Mouse (Mus musculus) gastrocnemius, postnatal 10 days (tissue): ENCODE results near the gene Apba1. TPM values are rescaled to one million over a fixed set of nuclear protein-coding genes. Genes with fewer than 3 reads are reported as not detected.

Source experiments
- DNase-seq: peaks from one replicate; pipeline ENCODE4 v3.0.0; 2021; ENCODE audit warnings: mixed read lengths
- total RNA-seq, 2 experiments: library from RNA; stranded (reverse); gene quantifications; 2 replicates each; pipeline ENCODE4 v1.2.3; 2021

Gene Apba1
- total RNA-seq, 2 experiments from 2014 or later: 3.6 to 4.2 TPM

DNA sequence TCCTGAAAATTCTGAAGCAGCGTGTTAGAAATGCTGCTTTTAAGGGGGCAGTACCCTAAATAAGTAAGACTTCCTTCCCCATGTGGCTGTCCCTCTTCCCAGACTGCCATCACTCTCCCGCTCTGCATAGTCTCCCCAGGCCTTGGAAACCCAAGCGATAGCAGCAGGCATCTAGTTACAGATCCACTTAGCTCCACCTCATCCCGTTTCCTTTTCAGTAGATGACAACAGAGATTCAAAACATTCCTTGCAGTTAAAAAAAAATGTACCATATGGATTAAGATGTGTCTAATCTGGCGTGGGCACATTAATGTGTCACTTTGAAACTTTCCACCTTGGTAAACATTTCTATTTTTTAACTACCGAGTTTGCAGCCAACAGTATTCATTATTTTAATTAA, 48.1 kb downstream of the Apba1 start:
- DNase-seq: no peak

DNA sequence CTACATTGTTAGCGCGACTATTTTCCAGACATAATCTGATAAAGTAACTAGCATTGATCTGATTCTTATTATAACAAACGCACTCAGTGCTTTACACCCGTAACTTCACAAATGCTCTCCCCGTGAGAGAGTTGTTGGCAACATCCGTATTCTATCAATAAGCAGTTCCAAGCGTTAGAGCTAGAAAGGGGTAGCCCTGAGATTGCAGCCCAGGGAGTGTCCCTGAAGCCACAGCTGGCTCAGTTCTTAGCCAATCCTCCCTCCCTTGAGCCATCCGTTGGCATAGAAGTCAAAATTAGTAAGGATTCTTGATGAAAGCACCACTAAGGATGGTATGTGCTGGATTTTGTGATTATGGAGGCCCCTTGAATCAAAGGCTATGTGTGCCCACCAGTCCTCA, 48.7 kb downstream of the Apba1 start:
- no peak for DNase-seq

DNA sequence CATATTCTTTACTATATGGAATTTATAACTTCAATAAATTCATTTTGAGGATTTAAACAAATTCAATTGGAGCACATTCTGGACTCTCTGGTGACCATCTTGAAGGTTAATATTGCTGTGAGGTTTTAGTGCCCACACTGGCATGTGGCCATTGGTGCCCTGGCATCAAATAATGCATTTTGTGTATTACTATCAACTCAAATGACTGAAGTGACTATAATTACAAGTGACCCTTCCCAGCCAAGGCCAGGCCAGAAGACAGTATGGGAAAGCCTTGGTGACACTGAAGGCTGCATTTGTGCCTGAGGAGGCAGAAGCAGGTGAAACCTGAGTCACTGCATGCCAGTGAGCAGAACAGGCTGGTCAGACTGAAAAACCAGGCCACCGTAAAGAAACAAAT, 50.5 kb downstream of the Apba1 start:
- DNase-seq: no peak

DNA sequence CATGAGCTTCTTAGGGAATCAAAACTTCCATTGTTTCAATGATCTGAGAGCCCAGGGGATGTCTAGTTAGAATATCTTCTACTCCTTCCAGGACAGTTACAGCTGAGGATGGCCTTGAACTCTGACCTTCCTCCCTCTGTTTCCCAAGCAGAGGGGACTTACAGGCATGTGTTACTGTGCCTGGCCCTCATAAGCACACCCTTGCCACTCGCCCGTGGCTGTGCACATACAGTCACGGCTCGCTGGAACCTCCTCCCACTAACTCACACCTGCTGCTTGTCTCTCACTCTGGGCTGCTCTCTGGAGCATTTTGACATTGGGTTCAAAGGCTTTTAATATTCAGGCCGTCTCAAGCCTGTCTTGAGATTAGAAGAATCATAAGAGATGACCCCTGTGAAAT, 51.8 kb downstream of the Apba1 start:
- no peak for DNase-seq

DNA sequence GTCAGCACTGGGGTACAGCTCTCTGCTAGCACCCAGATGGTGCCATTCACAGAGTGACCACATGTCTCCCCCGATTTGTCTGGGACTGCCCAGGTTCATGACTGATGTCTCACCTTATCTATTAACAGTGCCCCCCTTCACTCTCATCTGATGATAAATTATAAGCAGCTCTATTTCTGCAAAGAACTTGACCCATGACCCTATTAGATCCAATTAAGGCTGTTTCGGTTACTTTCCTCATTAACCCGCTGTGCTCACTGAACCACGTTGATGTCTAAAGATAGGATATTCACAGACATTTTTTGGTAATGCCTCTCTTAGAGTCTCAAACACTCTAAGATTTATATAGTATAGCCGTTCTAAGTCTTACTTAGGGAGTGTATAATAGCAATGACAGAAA, 52.3 kb downstream of the Apba1 start:
- no peak for DNase-seq

DNA sequence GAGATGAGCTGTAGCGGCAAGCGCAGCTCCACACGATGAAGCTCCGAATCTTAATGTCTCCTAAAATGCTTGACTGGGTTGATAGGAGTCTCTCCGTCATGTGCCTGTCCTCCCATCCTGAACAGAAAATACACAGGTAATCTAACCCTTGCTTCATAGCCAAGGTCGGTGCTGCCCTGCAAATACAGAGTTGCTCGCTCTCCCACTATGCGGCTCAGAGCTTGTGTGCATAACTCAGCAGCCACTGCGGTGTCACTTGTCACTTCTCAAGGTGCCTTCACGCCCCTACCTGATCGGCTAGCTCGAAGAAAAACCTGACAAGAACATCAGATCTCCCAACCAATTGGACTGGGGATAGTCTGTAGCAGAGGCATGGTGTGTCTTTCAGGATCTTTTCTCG, 58.1 kb downstream of the Apba1 start:
- DNase-seq: no peak

DNA sequence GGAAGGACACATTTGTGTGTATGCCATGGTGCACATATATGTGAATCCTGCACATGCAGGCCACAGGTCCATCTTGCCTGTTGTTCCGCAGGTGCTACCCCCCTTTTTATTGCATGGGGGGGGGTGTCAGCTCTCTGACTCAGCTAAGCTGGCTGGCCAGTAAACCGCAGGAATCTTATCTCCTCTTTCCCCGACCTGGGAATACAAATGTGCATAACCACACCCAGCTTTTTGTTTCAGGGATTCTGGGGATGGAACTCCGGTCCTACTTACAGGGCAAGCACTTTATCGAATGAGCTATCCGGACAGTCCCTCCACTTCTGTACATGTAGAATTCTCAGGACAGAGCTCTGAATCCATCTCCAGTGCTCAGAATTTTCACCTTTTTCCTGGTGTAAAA, 58.5 kb downstream of the Apba1 start:
- DNase-seq: no peak

DNA sequence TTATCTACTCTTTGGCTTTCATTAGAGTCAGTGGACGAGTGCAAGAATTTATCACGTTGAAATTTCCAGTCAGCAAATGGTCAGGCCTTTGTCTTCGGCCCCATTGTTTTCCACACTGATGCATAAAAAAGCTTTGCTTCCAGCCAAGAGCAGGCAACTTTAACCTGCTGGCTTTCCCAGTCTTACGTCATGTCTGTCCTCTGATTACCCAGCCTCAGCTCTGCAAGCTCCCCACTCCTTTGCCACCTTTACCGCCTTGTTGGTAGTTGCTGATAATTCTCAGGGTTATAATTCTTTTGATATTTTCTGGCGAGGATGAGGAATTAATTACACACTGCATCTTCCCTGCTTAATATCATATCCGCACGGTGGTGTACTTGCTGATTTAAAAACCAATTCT, 61.2 kb downstream of the Apba1 start:
- no peak for DNase-seq

DNA sequence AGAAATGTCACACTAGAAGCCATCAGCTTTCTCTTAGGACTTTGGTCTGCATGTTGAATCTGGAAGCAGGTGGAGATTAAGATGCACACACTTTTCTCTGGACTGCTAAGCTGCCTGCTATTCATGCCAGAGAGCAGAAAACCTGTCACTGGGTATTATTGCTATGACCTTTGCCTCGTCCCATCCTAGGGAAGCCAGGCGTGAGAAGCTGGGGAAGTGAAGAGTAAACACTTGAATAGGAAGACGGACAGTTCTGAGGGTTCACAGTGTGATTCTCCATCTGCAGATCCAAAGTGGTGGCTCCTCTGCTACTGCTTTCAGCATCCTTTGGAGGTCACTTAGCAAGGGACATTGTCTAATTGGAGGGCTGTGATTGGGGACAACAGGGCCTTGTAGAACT, 63.8 kb downstream of the Apba1 start:
- DNase-seq: no peak

DNA sequence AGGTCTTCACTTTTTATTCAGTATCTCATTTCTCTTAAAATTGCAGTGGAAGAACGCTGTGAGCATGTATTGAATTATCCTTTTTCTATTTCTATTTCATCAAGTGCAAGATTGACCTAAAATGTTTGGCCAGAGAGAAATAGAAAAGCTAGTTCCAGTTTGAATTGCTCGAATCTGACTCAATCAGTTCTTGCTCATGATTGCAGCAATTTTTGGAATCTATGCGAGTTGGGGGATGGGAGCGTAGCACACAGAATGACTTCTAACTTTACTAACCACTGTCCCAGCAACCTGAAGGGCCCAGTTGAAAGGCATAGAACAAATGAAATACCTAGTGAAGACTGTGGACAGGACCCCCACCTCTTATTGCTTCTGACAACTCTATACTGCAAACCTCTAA, 64.8 kb downstream of the Apba1 start:
- DNase-seq: no peak

DNA sequence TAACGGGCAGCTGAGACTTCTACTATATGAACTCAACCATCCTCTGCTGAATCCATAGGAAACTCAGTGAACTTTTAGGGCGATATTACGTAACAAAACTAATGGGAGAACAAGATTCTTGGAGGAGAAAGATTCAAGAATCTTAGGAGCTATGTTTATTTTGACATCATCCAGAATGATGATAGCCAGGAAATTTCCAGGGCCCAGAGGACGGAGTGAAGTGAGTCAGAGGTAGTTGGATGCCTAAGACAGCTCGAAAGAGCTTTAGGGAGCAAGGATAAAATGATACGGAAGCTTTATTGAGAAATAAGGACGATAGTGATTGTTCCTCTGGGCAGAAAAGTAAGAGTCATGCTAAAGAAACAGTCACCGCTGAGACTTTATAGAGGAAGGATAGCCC, 67.6 kb downstream of the Apba1 start:
- DNase-seq: no peak

DNA sequence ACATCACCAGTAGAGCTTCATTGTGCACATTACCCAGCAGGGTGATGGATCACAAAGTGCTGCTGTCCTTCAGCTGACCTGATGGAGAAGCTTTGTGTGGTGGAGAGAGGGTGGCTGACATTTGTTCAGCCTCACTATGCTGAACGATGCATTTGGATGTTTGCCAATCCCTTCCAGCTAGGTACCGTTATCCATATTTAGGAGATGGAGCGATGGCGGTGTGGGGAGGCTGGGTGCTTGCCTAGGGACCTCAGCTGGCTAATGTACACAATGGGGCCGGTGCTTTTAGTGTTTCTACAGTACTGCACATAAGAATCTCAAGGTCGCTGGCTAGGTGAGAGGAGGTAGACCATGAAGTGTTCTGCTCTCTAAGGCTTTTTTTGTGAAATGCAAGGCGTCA, 72.1 kb downstream of the Apba1 start:
- DNase-seq: no peak

DNA sequence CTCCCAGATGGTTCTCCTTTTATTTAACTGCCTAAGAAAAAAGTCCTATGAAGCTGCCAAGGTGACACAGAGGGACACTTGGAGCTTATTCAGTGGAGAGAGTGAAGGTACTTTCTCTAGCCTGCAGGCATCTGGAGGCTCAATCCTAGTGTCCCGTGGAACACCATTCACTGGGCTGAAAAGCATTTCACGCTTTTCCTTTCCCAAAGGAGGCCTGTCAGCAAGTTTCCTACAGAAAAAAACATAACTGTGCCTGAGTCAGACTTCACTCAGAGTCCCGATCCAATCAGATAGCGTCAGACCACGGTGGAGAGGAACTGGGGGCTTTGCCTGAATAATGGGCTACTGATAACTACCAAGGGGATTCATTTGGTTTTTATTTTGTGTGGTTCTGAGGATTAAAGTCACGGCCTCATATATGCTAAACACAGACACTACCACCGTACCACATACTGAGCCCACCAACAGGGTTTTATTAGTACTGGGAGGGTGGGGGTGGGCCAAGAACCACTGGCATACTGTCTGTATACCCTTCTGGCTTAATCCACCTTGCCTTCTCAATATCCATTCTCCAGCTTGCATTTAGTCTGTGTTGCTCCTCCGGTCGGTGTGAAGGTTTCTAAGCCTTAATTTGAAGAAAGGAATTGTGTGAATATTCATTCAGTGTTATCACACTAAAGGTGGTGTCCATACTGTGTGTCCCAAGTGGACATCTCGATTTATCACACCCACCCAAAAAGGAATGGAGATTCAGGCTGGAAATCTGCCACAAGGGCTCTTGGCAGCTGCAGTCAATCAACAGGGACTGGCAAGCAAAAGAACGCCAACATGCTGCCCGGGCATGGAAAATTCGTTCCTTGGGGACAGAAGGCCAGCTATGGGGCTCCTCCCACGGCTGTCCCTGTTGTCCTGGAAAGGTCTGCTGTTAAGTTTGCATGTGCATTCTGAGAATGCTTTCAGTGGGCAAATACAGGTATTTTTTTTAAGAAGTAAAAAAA, 75.3 kb downstream of the Apba1 start:
- DNase-seq: peak; percentile 24

DNA sequence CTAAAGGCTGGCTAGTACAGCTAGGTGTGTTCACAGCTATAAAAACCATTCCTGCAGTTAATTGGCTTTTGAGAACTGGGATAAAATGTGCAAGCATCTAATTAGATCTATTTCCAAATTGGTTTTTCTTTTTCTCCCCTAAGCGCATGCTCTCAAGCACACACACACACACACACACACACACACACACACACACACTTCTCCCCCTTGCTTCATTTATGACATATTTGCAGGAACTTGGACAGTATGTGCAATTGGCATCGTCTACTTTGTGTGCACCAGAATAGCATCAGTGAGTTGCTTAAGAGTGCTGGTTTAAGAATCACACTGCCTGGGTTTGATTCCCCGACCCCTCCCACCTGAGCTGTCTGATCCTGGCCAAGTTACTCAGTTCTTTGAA, 76.0 kb downstream of the Apba1 start:
- no peak for DNase-seq

DNA sequence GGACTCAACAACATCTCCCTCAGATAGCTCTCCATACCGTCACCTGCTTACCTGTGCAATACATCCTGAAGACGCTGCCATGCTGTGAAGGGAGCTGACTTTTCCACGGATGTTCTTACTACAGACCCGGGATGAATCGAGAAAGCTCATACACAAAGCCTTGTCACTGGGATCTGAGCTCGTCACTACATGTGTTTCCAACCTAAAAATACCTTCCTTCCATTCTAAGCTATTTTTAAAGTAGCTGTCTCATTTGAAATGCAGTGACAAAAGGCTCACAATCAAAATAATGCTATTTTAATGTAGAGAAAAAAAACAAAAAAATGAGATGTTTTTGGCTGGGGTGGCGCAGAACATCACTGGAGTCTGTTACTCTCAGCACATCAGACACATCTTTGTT, 97.1 kb downstream of the Apba1 start:
- no peak for DNase-seq

DNA sequence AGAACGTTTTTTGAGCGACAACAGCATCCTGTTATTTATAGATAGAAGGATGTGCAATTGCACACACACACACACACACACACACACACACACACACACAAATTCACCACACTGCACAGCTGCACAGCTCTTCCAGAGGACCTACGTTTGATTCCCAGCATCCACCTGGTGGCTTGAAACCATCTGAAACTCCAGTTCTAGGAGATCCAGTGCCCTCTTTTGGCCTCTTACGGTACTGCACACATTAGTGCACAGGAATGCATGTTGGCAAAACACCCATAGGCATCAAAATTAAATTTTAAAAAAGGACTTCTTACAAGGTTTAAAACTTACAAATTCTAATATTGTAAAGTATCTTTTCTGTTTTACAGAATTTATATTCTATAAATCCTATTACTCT, 99.4 kb downstream of the Apba1 start:
- DNase-seq: no peak

DNA sequence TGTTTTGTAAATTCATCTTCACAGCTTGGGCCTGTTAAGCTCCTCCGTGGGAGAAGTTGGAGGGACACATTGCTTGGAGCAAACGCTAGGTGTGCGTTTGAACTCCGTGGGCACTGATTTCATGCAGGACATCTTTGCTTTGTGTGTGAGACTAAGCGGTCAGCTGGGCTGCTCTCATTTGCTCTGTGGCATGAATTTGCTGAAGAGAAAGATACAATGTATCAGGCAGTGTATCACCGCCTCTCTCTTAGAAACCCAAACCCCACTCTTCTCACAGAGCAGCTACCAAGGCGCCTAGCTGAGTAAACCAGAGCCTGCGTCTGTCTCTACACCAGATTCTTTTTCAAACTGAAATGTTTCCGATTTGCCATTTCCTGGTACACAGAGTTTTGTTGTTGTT, 100.1 kb downstream of the Apba1 start:
- DNase-seq: no peak

DNA sequence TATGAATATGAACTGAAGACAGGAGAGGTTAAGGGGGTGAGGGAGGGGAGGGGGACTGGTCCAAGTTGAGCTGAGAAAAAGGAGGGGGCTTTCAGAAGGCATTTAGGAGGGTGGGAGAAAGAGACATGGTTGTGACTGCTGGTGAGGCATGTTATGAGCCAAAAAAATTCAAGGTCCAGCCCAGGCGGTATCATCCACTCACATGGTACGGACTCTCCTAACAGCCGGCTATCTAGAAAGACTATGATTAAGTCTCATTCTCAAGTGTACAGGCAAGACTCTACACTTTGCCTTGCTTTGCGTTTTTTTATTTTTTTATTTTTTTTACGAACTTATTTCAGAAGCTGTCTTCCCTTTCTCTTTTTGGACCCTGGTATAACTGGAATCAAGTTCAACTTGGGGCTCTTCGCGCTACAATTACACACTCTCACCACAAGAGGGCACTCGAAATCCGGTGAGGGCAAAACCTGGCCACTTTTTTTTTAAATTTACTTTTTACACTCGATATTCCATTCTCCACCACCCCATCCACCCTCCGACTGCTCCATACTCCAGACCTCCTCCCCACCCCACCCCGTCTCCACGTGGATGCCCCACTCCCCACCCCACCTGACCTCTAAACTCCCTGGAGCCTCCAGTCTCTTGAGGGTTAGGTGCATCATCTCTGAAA, 101.6 kb downstream of the Apba1 start:
- peak; percentile 31 for DNase-seq

DNA sequence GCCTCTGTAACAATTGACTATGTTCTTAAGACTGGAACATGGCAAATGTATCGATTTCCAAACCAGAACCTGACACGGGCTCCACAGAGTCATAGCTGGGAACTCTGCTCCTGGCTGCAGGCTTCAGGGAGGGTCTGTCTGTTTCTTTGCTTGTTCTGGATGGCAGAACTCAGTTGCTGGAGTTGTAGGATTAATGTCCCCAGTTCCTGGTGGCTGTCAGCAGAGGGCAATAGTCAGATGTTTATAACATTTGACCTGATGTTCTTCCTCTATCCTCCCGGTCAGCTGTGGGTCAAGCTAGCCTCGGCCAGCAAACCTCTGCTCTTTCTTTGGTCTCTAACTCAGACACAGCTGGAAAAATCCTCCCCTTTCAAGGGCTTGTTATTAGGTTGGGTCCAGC, 104.0 kb downstream of the Apba1 start:
- no peak for DNase-seq

DNA sequence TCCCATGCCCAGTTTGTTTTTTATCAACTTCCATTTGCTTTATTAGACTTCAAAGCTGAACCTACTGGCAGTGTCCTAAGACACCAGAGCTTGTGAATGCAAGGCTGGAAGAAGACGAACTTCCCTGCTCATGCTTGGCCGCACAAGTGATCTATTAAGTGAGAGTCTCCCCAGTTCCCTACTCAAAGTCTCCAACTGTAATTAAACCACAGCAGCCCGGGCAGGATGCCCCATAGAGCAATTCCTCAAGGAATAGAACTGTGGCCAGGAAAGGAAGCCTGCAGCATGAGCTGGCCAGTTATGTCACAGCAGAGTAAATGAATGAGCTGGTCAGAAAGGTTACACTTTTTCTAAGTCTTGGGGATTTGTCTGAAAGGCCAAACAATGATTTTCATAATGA, 105.3 kb downstream of the Apba1 start:
- DNase-seq: peak; percentile 47

DNA sequence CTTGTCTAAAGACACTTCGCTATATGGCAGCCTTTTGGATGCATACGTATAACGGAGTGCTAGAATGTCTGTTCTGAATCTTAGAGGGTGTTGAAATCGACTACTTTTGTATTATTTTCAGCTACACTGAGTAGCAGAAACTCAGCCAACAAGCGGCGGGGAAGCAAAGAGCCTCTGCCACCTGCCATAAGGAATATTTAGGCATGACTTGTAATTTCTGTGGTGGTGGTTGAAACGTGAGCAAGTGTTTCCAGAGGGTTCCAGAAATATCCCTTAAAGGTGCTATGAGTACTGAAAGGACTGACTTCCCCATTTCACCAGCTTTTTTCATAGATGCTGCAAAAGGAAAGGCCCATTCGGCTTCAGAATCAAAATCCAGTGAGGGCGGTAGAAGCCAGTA, 107.4 kb downstream of the Apba1 start:
- no peak for DNase-seq

DNA sequence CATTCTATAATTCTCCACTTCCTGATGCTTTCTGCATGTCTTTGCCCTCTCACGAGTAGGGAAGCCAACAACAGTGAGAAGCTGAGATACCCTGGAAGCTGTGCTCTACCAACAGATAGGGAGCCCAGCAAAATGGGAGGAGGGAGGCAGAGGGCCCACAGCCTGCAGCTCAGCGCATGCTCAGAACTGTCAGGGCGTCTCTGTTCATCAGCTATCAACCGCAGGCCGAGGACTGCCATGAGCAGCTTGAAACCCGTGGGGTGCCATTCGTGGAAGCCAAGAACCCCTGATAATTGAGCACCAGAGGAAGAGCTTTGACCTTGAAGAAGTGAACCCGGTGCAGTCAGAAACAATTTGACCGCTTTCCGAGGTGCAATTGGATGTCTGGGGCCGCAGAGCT, 108.4 kb downstream of the Apba1 start:
- no peak for DNase-seq

DNA sequence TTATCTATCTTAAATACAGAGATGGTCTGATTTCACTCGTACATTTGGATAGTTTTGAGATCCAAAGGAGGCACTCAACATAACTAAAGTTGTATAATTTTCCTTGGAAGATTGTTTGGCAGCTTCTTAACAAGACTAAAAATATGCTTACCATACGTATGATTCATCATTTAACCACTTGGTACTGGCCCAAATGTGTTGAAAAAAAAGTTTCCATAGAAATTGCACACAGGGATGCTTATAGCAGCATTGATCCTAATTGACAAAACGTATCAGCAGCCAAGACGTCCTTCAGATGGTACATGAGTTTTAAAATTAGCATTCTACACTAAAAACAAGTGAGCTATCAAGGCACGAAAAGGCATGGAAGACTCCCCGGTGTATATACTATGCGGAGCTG, 108.9 kb downstream of the Apba1 start:
- no peak for DNase-seq

DNA sequence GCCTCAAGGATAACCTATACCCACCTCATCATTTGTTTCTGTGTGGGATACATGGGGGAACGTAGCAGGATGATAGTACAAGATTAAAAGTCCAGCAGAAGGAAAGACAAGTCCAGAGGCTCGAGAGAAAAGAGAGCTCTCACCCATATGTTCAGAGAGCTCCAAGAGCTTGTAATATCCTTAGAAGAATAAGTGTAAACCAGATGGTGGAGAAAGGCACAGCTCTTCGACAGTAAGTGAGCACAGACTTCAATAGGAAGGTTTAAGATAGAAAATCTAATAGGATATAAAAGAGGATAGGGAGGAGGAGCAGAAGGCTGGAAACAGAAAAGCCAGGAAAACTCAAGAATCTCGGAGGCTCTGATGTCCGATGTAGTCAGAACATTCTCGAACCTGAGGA, 115.8 kb downstream of the Apba1 start:
- DNase-seq: no peak
